Mouse (Mus musculus) stomach, adult 2 months (tissue): ENCODE data around the gene Gramd1b. TPM values are rescaled to one million over a fixed set of nuclear protein-coding genes. Genes with fewer than 3 reads are reported as not detected.

Experiments
- polyA plus RNA-seq: library from polyadenylated mRNA; depleted of rRNA; stranded (reverse); fragments of >200 nt; gene quantifications from 2 replicates; pipeline ENCODE4 v1.2.3, GENCODE M21; 2012; rRNA removed

The Gramd1b gene
- 11.0 and 12.7 TPM in 2 replicates for polyA plus RNA-seq

GRCm38 (mm10) chr9:40531027-40531621, at the start of gene Gramd1b:
Gene Gramd1b (minus strand): TSS chr9:40531383.

DNA sequence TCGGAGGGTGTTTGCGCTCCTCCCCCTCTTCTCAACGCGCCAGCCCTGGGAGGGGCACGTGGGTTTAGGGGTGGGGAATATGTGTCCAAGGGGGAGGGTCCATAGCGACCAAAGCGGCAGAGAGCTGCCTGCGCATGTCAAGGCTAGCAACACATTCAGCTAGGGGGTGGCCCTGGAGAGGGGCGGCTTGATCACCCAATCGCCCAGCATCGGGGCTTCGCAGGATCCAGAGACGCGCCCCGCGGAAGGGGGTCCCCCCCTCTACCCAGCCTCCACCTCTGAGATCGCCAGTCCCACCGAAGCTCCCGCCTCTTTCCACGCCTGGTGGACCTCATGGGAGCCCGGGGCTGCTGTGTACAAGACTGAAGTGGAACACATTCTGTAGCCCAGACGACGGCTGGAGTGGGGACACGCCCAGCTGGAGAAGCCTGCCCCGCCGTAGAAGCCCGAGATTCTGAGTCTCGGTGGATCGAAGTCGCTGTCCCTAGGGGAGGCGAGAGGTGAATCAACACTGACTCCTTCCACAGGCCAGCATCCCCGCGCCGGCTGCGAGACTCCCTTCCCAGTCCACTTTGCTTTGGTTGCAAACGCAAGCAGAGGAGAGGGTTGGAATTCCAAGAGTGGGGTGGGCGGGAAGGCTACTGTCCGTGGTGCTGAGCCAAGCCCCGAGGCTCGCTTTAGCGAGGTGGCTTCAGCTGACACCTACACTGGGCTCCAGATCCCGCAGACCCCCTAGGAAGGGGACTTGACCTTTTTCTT, 261.9 kb downstream of the Gramd1b start, which contains the start of gene Scn3b:
TSS of gene Scn3b (plus strand) at position 115 of the 759 bp plus-strand sequence.

Other genes with a start within 250 kb of the Gramd1b start
- gene Gm21915, start 139.2 kb upstream of the Gramd1b start, polyA plus RNA-seq: not detected in 2 replicates
- 35.3 and 65.0 TPM in 2 replicates for gene Clmp, start 154.6 kb upstream of the Gramd1b start, polyA plus RNA-seq